9 mouse cellular contexts compared by ENCODE assay signal in genomic region chr2:112481564-112481963, GRCm38 (mm10). TPM values are rescaled to one million over a fixed set of nuclear protein-coding genes. Genes with fewer than 3 reads are reported as not detected.
A peak's percentile ranks its signal among the peaks of the same experiment; 100 is the strongest.
DNase-seq lines count a peak whose midpoint lies in the region; ATAC-seq and TF ChIP-seq lines count a peak whose summit lies in the region.
"Had no signal": no experiment of that assay in that cellular context is flagged by ENCODE, and none has a peak within 500 bp of the region (broad histone marks: within the 10 kb centered on the region; RNA-seq: fewer than 3 reads in every experiment).

No protein-coding gene starts in this region.

- no peak for TF ChIP-seq POLR2A in heart, adult 2 months (IDR thresholded peaks at IDR 0.05; ENCODE audit: insufficient read depth, low read depth, low read length)

- no peak overlapping the region for H3K27ac ChIP-seq in heart, adult 2 months
- no peak overlapping the region for H3K27ac ChIP-seq in heart, embryonic 12.5 days (ENCODE audit: poor library complexity, severe bottlenecking)
- H3K27ac ChIP-seq in forebrain, embryonic 15.5 days (replicated peaks) = no peak overlapping the region
- no peak overlapping the region for H3K27ac ChIP-seq in liver, embryonic 11.5 days (ENCODE audit: low read depth, low read length)
- H3K27ac ChIP-seq in neural tube, embryonic 13.5 days (replicated peaks) = no peak overlapping the region
- H3K27ac ChIP-seq: limb, embryonic 13.5 days had no signal

- intact Hi-C loops in heart, adult 2 months (cut with DNase I) = loop anchor here (1.0 to 10.0 kb wide), 3 partner anchors 102 to 284 kb away; partner anchors contain the start of genes Gm21985, Katnbl1, Nop10 and Slc12a6

- no peak overlapping the region for H3K4me2 ChIP-seq in heart, embryonic 12.5 days
- no peak overlapping the region for H3K4me2 ChIP-seq in forebrain, embryonic 15.5 days (replicated peaks)
- no peak overlapping the region for H3K4me2 ChIP-seq in liver, embryonic 11.5 days
- H3K4me2 ChIP-seq in neural tube, embryonic 13.5 days = no peak overlapping the region
- H3K4me2 ChIP-seq: limb, embryonic 13.5 days had no signal

- no peak overlapping the region for H3K9ac ChIP-seq in heart, adult 2 months (ENCODE audit: low read depth, low read length)
- H3K9ac ChIP-seq in heart, embryonic 12.5 days = no peak overlapping the region
- no peak overlapping the region for H3K9ac ChIP-seq in forebrain, embryonic 15.5 days (replicated peaks)
- no peak overlapping the region for H3K9ac ChIP-seq in liver, embryonic 11.5 days (ENCODE audit: low read depth, low read length)
- no peak overlapping the region for H3K9ac ChIP-seq in neural tube, embryonic 13.5 days
- H3K9ac ChIP-seq: limb, embryonic 13.5 days had no signal

- H3K4me3 ChIP-seq in heart, adult 2 months = no peak overlapping the region
- H3K4me3 ChIP-seq in heart, embryonic 12.5 days = no peak overlapping the region
- no peak overlapping the region for H3K4me3 ChIP-seq in forebrain, embryonic 15.5 days
- no peak overlapping the region for H3K4me3 ChIP-seq in liver, embryonic 11.5 days (ENCODE audit: low read depth, low read length)
- no peak overlapping the region for H3K4me3 ChIP-seq in neural tube, embryonic 13.5 days
- H3K4me3 ChIP-seq: limb, embryonic 13.5 days had no signal

- no peak for TF ChIP-seq EP300 in heart, adult 2 months (IDR thresholded peaks at IDR 0.05; ENCODE audit: insufficient read depth, low read depth, low read length)

- 0% methylated on average over 2 of the region's 2 CpGs for WGBS in heart, adult 2 months
- WGBS in heart, embryonic 12.5 days = 0% methylated on average over 2 of the region's 2 CpGs
- WGBS in forebrain, embryonic 15.5 days = 2% methylated on average over 2 of the region's 2 CpGs
- WGBS in liver, embryonic 11.5 days = 0% methylated on average over 2 of the region's 2 CpGs
- 4% methylated on average over 2 of the region's 2 CpGs for WGBS in neural tube, embryonic 13.5 days

- peak; percentile 51 for TF ChIP-seq CTCF in heart, adult 2 months (IDR thresholded peaks at IDR 0.05)

- no peaks in the 10 kb centered on the region for H3K36me3 ChIP-seq in heart, adult 2 months (ENCODE audit: control insufficient read depth, insufficient read depth, low read length)
- no peaks in the 10 kb centered on the region for H3K36me3 ChIP-seq in heart, embryonic 12.5 days
- no peaks in the 10 kb centered on the region for H3K36me3 ChIP-seq in forebrain, embryonic 15.5 days
- H3K36me3 ChIP-seq in liver, embryonic 11.5 days (ENCODE audit: control insufficient read depth, insufficient read depth, low read length) = no peaks in the 10 kb centered on the region
- no peaks in the 10 kb centered on the region for H3K36me3 ChIP-seq in neural tube, embryonic 13.5 days
- H3K36me3 ChIP-seq: limb, embryonic 13.5 days had no signal

- H3K27me3 ChIP-seq in heart, adult 2 months (ENCODE audit: control insufficient read depth, insufficient read depth, low read length) = no peaks in the 10 kb centered on the region; the same call in 1 of the 2 replicates
- H3K27me3 ChIP-seq in heart, embryonic 12.5 days (replicated peaks) = no peaks in the 10 kb centered on the region
- no peaks in the 10 kb centered on the region for H3K27me3 ChIP-seq in forebrain, embryonic 15.5 days
- H3K27me3 ChIP-seq in liver, embryonic 11.5 days (replicated peaks; ENCODE audit: control insufficient read depth, insufficient read depth, low read length) = no peaks in the 10 kb centered on the region
- H3K27me3 ChIP-seq in neural tube, embryonic 13.5 days = no peaks in the 10 kb centered on the region
- H3K27me3 ChIP-seq: limb, embryonic 13.5 days had no signal

- no peaks in the 10 kb centered on the region for H3K79me2 ChIP-seq in heart, adult 2 months (replicated peaks; ENCODE audit: control insufficient read depth, insufficient read depth, low read length)

- H3K4me1 ChIP-seq in heart, adult 2 months (ENCODE audit: control insufficient read depth, insufficient read depth, low read length) = no peaks in the 10 kb centered on the region
- peaks cover 5% of the 10 kb centered on the region for H3K4me1 ChIP-seq in heart, embryonic 12.5 days (replicated peaks)
- no peaks in the 10 kb centered on the region for H3K4me1 ChIP-seq in forebrain, embryonic 15.5 days
- no peaks in the 10 kb centered on the region for H3K4me1 ChIP-seq in liver, embryonic 11.5 days (replicated peaks; ENCODE audit: control insufficient read depth, insufficient read depth, low read length)
- no peaks in the 10 kb centered on the region for H3K4me1 ChIP-seq in neural tube, embryonic 13.5 days (replicated peaks)
- H3K4me1 ChIP-seq: limb, embryonic 13.5 days had no signal

- no peak for ATAC-seq in heart, embryonic 12.5 days (ENCODE audit: insufficient number of reproducible peaks, low FRiP score)
- peak; percentile 57; the same call in 1 of the 2 replicates for ATAC-seq in forebrain, embryonic 15.5 days (replicated peaks)
- peak; percentile 57; the same call in 1 of the 2 replicates for ATAC-seq in liver, embryonic 11.5 days (replicated peaks; ENCODE audit: low FRiP score)
- peak; percentile 61; the same call in 1 of the 2 replicates for ATAC-seq in neural tube, embryonic 13.5 days (ENCODE audit: low read depth)

- no peaks in the 10 kb centered on the region for H3K9me3 ChIP-seq in heart, embryonic 12.5 days (replicated peaks)
- no peaks in the 10 kb centered on the region for H3K9me3 ChIP-seq in forebrain, embryonic 15.5 days
- no peaks in the 10 kb centered on the region for H3K9me3 ChIP-seq in liver, embryonic 11.5 days (ENCODE audit: control insufficient read depth, low read length)
- no peaks in the 10 kb centered on the region for H3K9me3 ChIP-seq in neural tube, embryonic 13.5 days
- H3K9me3 ChIP-seq: limb, embryonic 13.5 days had no signal

- DNase-seq in heart, adult 2 months = no peak
- peak; percentile 68 for DNase-seq in R1 (ENCODE audit: low read depth, low spot score)
- no peak for DNase-seq in liver, embryonic 11.5 days (ENCODE audit: low spot score)
- no peak for DNase-seq in layer of hippocampus, adult 8-10 months (ENCODE audit: low spot score in 2 of 2)
- DNase-seq in right cerebral cortex, postnatal 25 days = no peak

RNA-seq across cellular contexts. Expression of gene Chrm5, which starts 1.0 kb away (rescaled TPM):
- not detected for total RNA-seq in heart, adult 2 months (2021)
- polyA plus RNA-seq in heart, adult 2 months (2012; rRNA removed) = not detected in 2 replicates
- not detected in 2 replicates for polyA plus RNA-seq in heart, embryonic 12.5 days (2016; fragmentation: Nextera tagmentation; extraction: Ambion mirVana)
- 0.56 and 0.83 TPM in 2 replicates for polyA plus RNA-seq in forebrain, embryonic 15.5 days (2015; fragmentation: Nextera tagmentation; extraction: Ambion mirVana)
- polyA plus RNA-seq in liver, embryonic 11.5 days (2014; fragmentation: Nextera tagmentation; extraction: Ambion mirVana) = not detected in 2 replicates
- 0.18 and 0.54 TPM in 2 replicates for polyA plus RNA-seq in neural tube, embryonic 13.5 days (2015; fragmentation: Nextera tagmentation; extraction: Ambion mirVana)
- total RNA-seq in layer of hippocampus, adult 8-10 months (2022) = 1 to 10 TPM; 5.4 to 9.7 (median 7.4) TPM
- polyA plus RNA-seq: limb, embryonic 13.5 days had no signal

RNA-seq across cellular contexts. Expression of gene Aven, which starts 11.2 kb away (rescaled TPM):
- total RNA-seq in heart, adult 2 months (2021) = 10 to 100 TPM; 16.9 to 18.4 TPM
- polyA plus RNA-seq in heart, adult 2 months (2012; rRNA removed) = 5.8 and 10.5 TPM in 2 replicates
- 11.7 and 12.1 TPM in 2 replicates for polyA plus RNA-seq in heart, embryonic 12.5 days (2016; fragmentation: Nextera tagmentation; extraction: Ambion mirVana)
- 3.6 and 3.7 TPM in 2 replicates for polyA plus RNA-seq in forebrain, embryonic 15.5 days (2015; fragmentation: Nextera tagmentation; extraction: Ambion mirVana)
- 13.6 and 14.1 TPM in 2 replicates for polyA plus RNA-seq in liver, embryonic 11.5 days (2014; fragmentation: Nextera tagmentation; extraction: Ambion mirVana)
- 5.1 and 5.3 TPM in 2 replicates for polyA plus RNA-seq in neural tube, embryonic 13.5 days (2015; fragmentation: Nextera tagmentation; extraction: Ambion mirVana)
- total RNA-seq in layer of hippocampus, adult 8-10 months (2022) = 10 to 100 TPM in 2 of 4 experiments, 1 to 10 TPM in 2; 8.1 to 11.5 (median 10.0) TPM

RNA-seq across cellular contexts. Expression of gene Emc7, which starts 26.8 kb away (rescaled TPM):
- total RNA-seq in heart, adult 2 months (2021) = 10 to 100 TPM; 14.3 to 17.7 TPM
- polyA plus RNA-seq in heart, adult 2 months (2012; rRNA removed) = 6.6 and 11.7 TPM in 2 replicates
- 18.5 and 18.8 TPM in 2 replicates for polyA plus RNA-seq in heart, embryonic 12.5 days (2016; fragmentation: Nextera tagmentation; extraction: Ambion mirVana)
- polyA plus RNA-seq in forebrain, embryonic 15.5 days (2015; fragmentation: Nextera tagmentation; extraction: Ambion mirVana) = 14.2 and 16.2 TPM in 2 replicates
- 19.9 and 20.2 TPM in 2 replicates for polyA plus RNA-seq in liver, embryonic 11.5 days (2014; fragmentation: Nextera tagmentation; extraction: Ambion mirVana)
- polyA plus RNA-seq in neural tube, embryonic 13.5 days (2015; fragmentation: Nextera tagmentation; extraction: Ambion mirVana) = 20.9 and 21.8 TPM in 2 replicates
- 10 to 100 TPM; 42.8 to 48.1 (median 46.4) TPM for total RNA-seq in layer of hippocampus, adult 8-10 months (2022)
